Mouse (Mus musculus) brain, adult 2 months (tissue): ENCODE measurements around the gene Meis1.
A peak's percentile ranks its signal among the peaks of the same experiment; 100 is the strongest.

Experiments used
- DNase-seq: peaks from one replicate; pipeline ENCODE4 v3.0.0; 2011; ENCODE audit warnings: low read depth, low spot score

Gene Meis1

GRCm38 (mm10) chr11:18876886-18877625 lies 141.7 kb downstream of the Meis1 start:
- DNase-seq = no peak

GRCm38 (mm10) chr11:18875911-18876885 lies 142.6 kb downstream of the Meis1 start:
- no peak for DNase-seq

GRCm38 (mm10) chr11:18875001-18875902 lies 143.5 kb downstream of the Meis1 start:
- DNase-seq = no peak

- DNase-seq = peak; percentile 54
These were observed 144.3 kb downstream of the Meis1 start for GRCm38 (mm10) chr11:18874278-18875000.

GRCm38 (mm10) chr11:18873451-18874277 lies 145.1 kb downstream of the Meis1 start:
- no peak for DNase-seq

GRCm38 (mm10) chr11:18872793-18873192 lies 146.0 kb downstream of the Meis1 start:
- no peak for DNase-seq

- DNase-seq = no peak
These were observed 146.6 kb downstream of the Meis1 start for GRCm38 (mm10) chr11:18872118-18872751.

GRCm38 (mm10) chr11:18871170-18872081 lies 147.4 kb downstream of the Meis1 start:
- DNase-seq = peak; percentile 64

- peak; percentile 55 for DNase-seq
These were observed 148.5 kb downstream of the Meis1 start for GRCm38 (mm10) chr11:18870121-18870931.

- DNase-seq = no peak
These were observed 149.3 kb downstream of the Meis1 start for GRCm38 (mm10) chr11:18869429-18869969.

- no peak for DNase-seq
These were observed 151.1 kb downstream of the Meis1 start for GRCm38 (mm10) chr11:18867665-18868064.

- no peak for DNase-seq
These were observed 152.5 kb downstream of the Meis1 start for GRCm38 (mm10) chr11:18866198-18866836.

- no peak for DNase-seq
These were observed 168.0 kb downstream of the Meis1 start for GRCm38 (mm10) chr11:18850772-18851171.

- peak; percentile 37 for DNase-seq
These were observed 171.1 kb downstream of the Meis1 start for GRCm38 (mm10) chr11:18847650-18848049.

- DNase-seq = no peak
These were observed 172.3 kb downstream of the Meis1 start for GRCm38 (mm10) chr11:18846472-18846871.

GRCm38 (mm10) chr11:18845900-18846299 lies 172.9 kb downstream of the Meis1 start:
- peak; percentile 10 for DNase-seq

GRCm38 (mm10) chr11:18845466-18845865 lies 173.3 kb downstream of the Meis1 start:
- DNase-seq = peak; percentile 27
